12 mouse cellular contexts compared by ENCODE assay signal in the genomic region with DNA sequence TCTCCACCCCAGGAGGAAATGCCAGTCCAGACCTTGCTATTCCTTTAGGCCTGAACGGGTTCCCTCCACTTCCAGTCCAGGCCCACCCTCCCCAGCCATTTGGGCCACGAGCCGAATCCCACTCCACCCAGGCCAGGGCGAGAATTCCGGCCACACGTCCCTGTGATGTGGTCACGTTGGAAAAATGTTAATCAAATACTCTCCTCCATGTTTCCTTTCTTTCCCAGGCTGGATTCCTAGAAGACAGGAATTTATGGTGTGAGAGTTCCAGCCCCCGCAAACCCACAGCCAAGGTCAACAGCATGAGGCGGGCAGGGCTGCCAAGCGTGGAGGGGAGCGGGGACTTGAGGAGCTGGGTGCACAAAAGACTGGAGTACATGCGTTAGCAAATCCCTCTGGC. TPM values are rescaled to one million over a fixed set of nuclear protein-coding genes. Genes with fewer than 3 reads are reported as not detected.
A peak's percentile ranks its signal among the peaks of the same experiment; 100 is the strongest.
DNase-seq lines count a peak whose midpoint lies in the region; ATAC-seq and TF ChIP-seq lines count a peak whose summit lies in the region.
"Had no signal": no experiment of that assay in that cellular context is flagged by ENCODE, and none has a peak within 500 bp of the region (broad histone marks: within the 10 kb centered on the region; RNA-seq: fewer than 3 reads in every experiment).

No protein-coding gene starts in this region.

- no peaks in the 10 kb centered on the region for H3K9me3 ChIP-seq in heart, postnatal 0 days (replicated peaks; ENCODE audit: control insufficient read depth, low read length)
- no peaks in the 10 kb centered on the region for H3K9me3 ChIP-seq in stomach, postnatal 0 days (ENCODE audit: control insufficient read depth, low read length)
- H3K9me3 ChIP-seq: forebrain, embryonic 15.5 days; hindbrain, embryonic 15.5 days had no signal

- H3K27ac ChIP-seq in heart, postnatal 0 days (ENCODE audit: low read depth): peak overlapping the region; percentile 51
- H3K27ac ChIP-seq in stomach, postnatal 0 days (replicated peaks): no peak overlapping the region
- H3K27ac ChIP-seq in layer of hippocampus, adult 2 months: no peak overlapping the region
- H3K27ac ChIP-seq: forebrain, embryonic 15.5 days; hindbrain, embryonic 15.5 days had no signal

- 63% methylated on average over 12 of the region's 12 CpGs for WGBS in heart, postnatal 0 days
- WGBS in stomach, postnatal 0 days: 58% methylated on average over 12 of the region's 12 CpGs

- ATAC-seq in heart, postnatal 0 days (ENCODE audit: insufficient read depth, low read depth): peak; percentile 75
- ATAC-seq in stomach, postnatal 0 days (ENCODE audit: low FRiP score, low TSS enrichment): no peak
- ATAC-seq: forebrain, embryonic 15.5 days had no signal

- TF ChIP-seq EP300 in heart, postnatal 0 days (IDR thresholded peaks at IDR 0.05; ENCODE audit: low read depth): peak; percentile 23; the same call in 1 of the 2 replicates
- TF ChIP-seq EP300 in stomach, postnatal 0 days (optimal IDR thresholded peaks at IDR 0.05): no peak

- H3K9ac ChIP-seq in heart, postnatal 0 days (replicated peaks; ENCODE audit: low read depth, low read length): no peak overlapping the region
- H3K9ac ChIP-seq in stomach, postnatal 0 days (ENCODE audit: low read length): no peak overlapping the region
- H3K9ac ChIP-seq: forebrain, embryonic 15.5 days; hindbrain, embryonic 15.5 days had no signal

- peak; percentile 68 for DNase-seq in testis, postnatal 10 days (ENCODE audit: low spot score)
- DNase-seq in testis, postnatal 14 days (ENCODE audit: low spot score): no peak
- peak; percentile 67 for DNase-seq in heart, postnatal 0 days (ENCODE audit: low spot score)
- DNase-seq in kidney, postnatal 36 days: peak; percentile 27 to 33
- DNase-seq in stomach, postnatal 0 days (ENCODE audit: low spot score): peak; percentile 21
- no peak for DNase-seq in adipocyte (ENCODE audit: low spot score)
- DNase-seq in yolk sac, embryonic 10.5 days (ENCODE audit: low spot score): no peak
- DNase-seq in layer of hippocampus, adult 2 months (ENCODE audit: low spot score in 2 of 2): no peak

- TF ChIP-seq CTCF in heart, postnatal 0 days (IDR thresholded peaks at IDR 0.05; ENCODE audit: low read depth): no peak
- no peak for TF ChIP-seq CTCF in stomach, postnatal 0 days (IDR thresholded peaks at IDR 0.05; ENCODE audit: low read depth)
- TF ChIP-seq CTCF in layer of hippocampus, adult 2 months (conservative IDR thresholded peaks at IDR 0.05): no peak

- no peaks in the 10 kb centered on the region for H3K27me3 ChIP-seq in heart, postnatal 0 days (ENCODE audit: control insufficient read depth, insufficient read depth, low read length)
- no peaks in the 10 kb centered on the region for H3K27me3 ChIP-seq in stomach, postnatal 0 days (ENCODE audit: control insufficient read depth, insufficient read depth, low read length)
- H3K27me3 ChIP-seq: forebrain, embryonic 15.5 days; hindbrain, embryonic 15.5 days had no signal

- no peak overlapping the region for H3K4me2 ChIP-seq in heart, postnatal 0 days (ENCODE audit: low read depth, low read length)
- H3K4me2 ChIP-seq in stomach, postnatal 0 days (replicated peaks; ENCODE audit: low read depth): no peak overlapping the region
- H3K4me2 ChIP-seq: forebrain, embryonic 15.5 days; hindbrain, embryonic 15.5 days; midbrain, embryonic 11.5 days had no signal

- H3K4me1 ChIP-seq in heart, postnatal 0 days (ENCODE audit: control insufficient read depth, insufficient read depth): no peaks in the 10 kb centered on the region
- H3K4me1 ChIP-seq in stomach, postnatal 0 days (replicated peaks; ENCODE audit: control insufficient read depth, insufficient read depth): no peaks in the 10 kb centered on the region
- H3K4me1 ChIP-seq: forebrain, embryonic 15.5 days; hindbrain, embryonic 15.5 days had no signal

- H3K4me3 ChIP-seq in heart, postnatal 0 days (ENCODE audit: low read depth, low read length): no peak overlapping the region
- H3K4me3 ChIP-seq in stomach, postnatal 0 days (ENCODE audit: low read depth, low read length): no peak overlapping the region
- H3K4me3 ChIP-seq in layer of hippocampus, adult 2 months: no peak overlapping the region
- H3K4me3 ChIP-seq: forebrain, embryonic 15.5 days; hindbrain, embryonic 15.5 days had no signal

- no peaks in the 10 kb centered on the region for H3K36me3 ChIP-seq in heart, postnatal 0 days (replicated peaks; ENCODE audit: control insufficient read depth, insufficient read depth, low read length)
- H3K36me3 ChIP-seq in stomach, postnatal 0 days (ENCODE audit: control insufficient read depth, insufficient read depth, low read length): no peaks in the 10 kb centered on the region
- H3K36me3 ChIP-seq: forebrain, embryonic 15.5 days; hindbrain, embryonic 15.5 days had no signal

RNA-seq across cellular contexts. Expression of gene Eln, which starts 25.4 kb away (rescaled TPM):
- total RNA-seq in heart, postnatal 0 days (2014; rRNA removed; ENCODE audit: low replicate concordance): 313 and 411 TPM in 2 replicates
- polyA plus RNA-seq in heart, postnatal 0 days (2015; fragmentation: Nextera tagmentation; extraction: Ambion mirVana): 362 and 388 TPM in 2 replicates
- 254 and 340 TPM in 2 replicates for polyA plus RNA-seq in stomach, postnatal 0 days (2015; fragmentation: Nextera tagmentation; extraction: Ambion mirVana)
- total RNA-seq in layer of hippocampus, adult 2 months (2021): 10 to 100 TPM in 1 of 2 experiments, 1 to 10 TPM in 1; 9.0 to 12.0 TPM
- total RNA-seq: common myeloid progenitor, adult 5-6 weeks had no signal

Comparison
In these comparisons a context has a peak if more than half of its experiments do, and no peak if none do; other contexts are left out.
1. DNase-seq: peak in testis, postnatal 10 days (single experiment), heart, postnatal 0 days (single experiment), kidney, postnatal 36 days (2 of 2) and stomach, postnatal 0 days (single experiment); none in testis, postnatal 14 days (single experiment), adipocyte (single experiment), yolk sac, embryonic 10.5 days (single experiment) and layer of hippocampus, adult 2 months (0 of 2).
2. RNA of gene Eln, which starts 25.4 kb away (total RNA-seq): 313 to 411 TPM in heart, postnatal 0 days; 9.0 to 12.0 TPM in layer of hippocampus, adult 2 months; every median in the first group is over 10 times any median in the second.